Mouse (Mus musculus): ENCODE results near the gene Ppp1r1b.

The Ppp1r1b gene

DNA sequence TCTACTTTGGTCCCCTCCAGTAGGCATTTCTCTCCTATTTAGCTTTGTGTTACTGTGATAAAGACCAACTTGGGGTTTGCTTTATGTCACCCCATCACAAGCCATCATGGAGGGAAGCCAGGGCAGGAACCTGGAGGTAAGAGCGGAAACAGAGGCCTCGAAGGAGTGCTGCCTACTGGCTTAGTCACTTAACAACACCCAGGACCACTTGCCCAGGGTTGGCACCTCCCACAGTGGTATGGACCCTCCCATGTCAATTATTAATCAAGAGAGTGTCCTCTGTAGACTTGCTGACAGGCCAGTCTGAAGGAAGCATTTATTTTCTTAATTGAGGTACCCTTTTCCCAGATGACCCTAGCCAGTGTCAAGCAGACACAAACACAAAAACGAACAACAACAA lies 52.6 kb downstream of the Ppp1r1b start:
- DNase-seq, result no peak

DNA sequence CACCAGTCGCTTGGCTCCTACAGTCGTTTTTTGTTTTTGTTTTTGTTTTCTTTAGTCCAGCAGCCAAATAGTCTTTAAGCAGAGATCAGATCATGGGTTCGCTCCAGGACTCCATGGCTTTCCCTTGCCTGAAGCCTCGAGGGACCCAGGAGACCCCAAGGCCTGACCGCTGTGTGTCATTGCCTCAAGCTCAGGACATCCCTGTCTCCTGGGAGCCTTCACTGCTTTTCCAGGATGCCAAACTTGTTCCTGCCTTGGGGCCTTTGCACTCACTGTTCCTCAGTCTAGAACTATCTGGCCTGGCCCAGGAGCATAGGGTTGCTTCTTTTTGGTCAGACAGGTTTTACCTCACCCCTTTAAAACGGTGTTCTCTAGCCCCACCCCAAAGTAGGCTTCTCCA lies 58.4 kb downstream of the Ppp1r1b start:
- no peak for DNase-seq

All from thymus, postnatal 36 days (tissue).